Mouse (Mus musculus): ENCODE measurements around the gene Sh3bgrl2. TPM values are rescaled to one million over a fixed set of nuclear protein-coding genes. Genes with fewer than 3 reads are reported as not detected.

Gene Sh3bgrl2
- polyA plus RNA-seq, 1 experiment from 2014 or later: 11.1 TPM

- Histone ChIP-seq H3K9ac (ENCODE audit: low read length) (no peak overlapping the region), H3K27me3 (ENCODE audit: control insufficient read depth, insufficient read depth, low read length) (no peaks in the 10 kb centered on the region), H3K9me3 (replicated peaks; ENCODE audit: control insufficient read depth, low read length) (no peaks in the 10 kb centered on the region), H3K4me1 (ENCODE audit: control insufficient read depth, insufficient read depth, low read length) (peaks cover 4% of the 10 kb centered on the region; the same call in 1 of the 2 replicates), H3K4me3 (ENCODE audit: low read length) (no peak overlapping the region), H3K36me3 (ENCODE audit: control insufficient read depth, insufficient read depth) (no peaks in the 10 kb centered on the region), H3K4me2 (ENCODE audit: low read depth, low read length) (no peak overlapping the region), H3K27ac (ENCODE audit: low read length) (no peak overlapping the region)
- WGBS: 87% methylated on average over 10 of the region's 10 CpGs
- ATAC-seq (replicated peaks; ENCODE audit: extremely low read depth, insufficient read depth, low FRiP score): no peak
These were observed 43.8 kb downstream of the Sh3bgrl2 start for GRCm38 (mm10) chr9:83591848-83592456.

GRCm38 (mm10) chr9:83593811-83594210, 45.7 kb downstream of the Sh3bgrl2 start:
- H3K4me3 ChIP-seq (ENCODE audit: low read length): no peak overlapping the region
- H3K9me3 ChIP-seq (replicated peaks; ENCODE audit: control insufficient read depth, low read length): no peaks in the 10 kb centered on the region
- WGBS: 71% methylated on average over 5 of the region's 5 CpGs

GRCm38 (mm10) chr9:83596132-83596531, 48.0 kb downstream of the Sh3bgrl2 start:
- peaks cover 6% of the 10 kb centered on the region for H3K4me1 ChIP-seq (ENCODE audit: control insufficient read depth, insufficient read depth, low read length)
- H3K4me3 ChIP-seq (ENCODE audit: low read length): no peak overlapping the region
- no peak overlapping the region for H3K27ac ChIP-seq (ENCODE audit: low read length)
- H3K9ac ChIP-seq (ENCODE audit: low read length): no peak overlapping the region
- H3K36me3 ChIP-seq (ENCODE audit: control insufficient read depth, insufficient read depth): no peaks in the 10 kb centered on the region
- no peak for ATAC-seq (replicated peaks; ENCODE audit: extremely low read depth, insufficient read depth, low FRiP score)
- H3K9me3 ChIP-seq (replicated peaks; ENCODE audit: control insufficient read depth, low read length): no peaks in the 10 kb centered on the region
- 92% methylated on average over 6 of the region's 6 CpGs for WGBS
- no peaks in the 10 kb centered on the region for H3K27me3 ChIP-seq (ENCODE audit: control insufficient read depth, insufficient read depth, low read length)
- no peak overlapping the region for H3K4me2 ChIP-seq (ENCODE audit: low read depth, low read length)

More at GRCm38 (mm10) chr9:83593811-83594210, 45.7 kb downstream of the Sh3bgrl2 start:
- Histone ChIP-seq H3K9ac (ENCODE audit: low read length) (no peak overlapping the region), H3K4me1 (ENCODE audit: control insufficient read depth, insufficient read depth, low read length) (peaks cover 4% of the 10 kb centered on the region; the same call in 1 of the 2 replicates), H3K27ac (ENCODE audit: low read length) (no peak overlapping the region), H3K4me2 (ENCODE audit: low read depth, low read length) (no peak overlapping the region), H3K36me3 (ENCODE audit: control insufficient read depth, insufficient read depth) (no peaks in the 10 kb centered on the region), H3K27me3 (ENCODE audit: control insufficient read depth, insufficient read depth, low read length) (no peaks in the 10 kb centered on the region)
- no peak for ATAC-seq (replicated peaks; ENCODE audit: extremely low read depth, insufficient read depth, low FRiP score)

GRCm38 (mm10) chr9:83596646-83597481, 48.7 kb downstream of the Sh3bgrl2 start:
- H3K4me2 ChIP-seq (ENCODE audit: low read depth, low read length): no peak overlapping the region
- H3K9ac ChIP-seq (ENCODE audit: low read length): no peak overlapping the region
- H3K4me1 ChIP-seq (ENCODE audit: control insufficient read depth, insufficient read depth, low read length): peaks cover 7% of the 10 kb centered on the region
- 85% methylated on average over 13 of the region's 13 CpGs for WGBS
- no peaks in the 10 kb centered on the region for H3K27me3 ChIP-seq (ENCODE audit: control insufficient read depth, insufficient read depth, low read length)
- no peak for ATAC-seq (replicated peaks; ENCODE audit: extremely low read depth, insufficient read depth, low FRiP score)
- no peak overlapping the region for H3K27ac ChIP-seq (ENCODE audit: low read length)
- no peaks in the 10 kb centered on the region for H3K36me3 ChIP-seq (ENCODE audit: control insufficient read depth, insufficient read depth)
- no peaks in the 10 kb centered on the region for H3K9me3 ChIP-seq (replicated peaks; ENCODE audit: control insufficient read depth, low read length)
- no peak overlapping the region for H3K4me3 ChIP-seq (ENCODE audit: low read length)

GRCm38 (mm10) chr9:83598047-83598446, 49.9 kb downstream of the Sh3bgrl2 start:
- Histone ChIP-seq H3K4me1 (ENCODE audit: control insufficient read depth, insufficient read depth, low read length) (peaks cover 10% of the 10 kb centered on the region), H3K27ac (ENCODE audit: low read length) (no peak overlapping the region), H3K36me3 (ENCODE audit: control insufficient read depth, insufficient read depth) (no peaks in the 10 kb centered on the region), H3K4me3 (ENCODE audit: low read length) (no peak overlapping the region), H3K27me3 (ENCODE audit: control insufficient read depth, insufficient read depth, low read length) (no peaks in the 10 kb centered on the region), H3K4me2 (ENCODE audit: low read depth, low read length) (no peak overlapping the region), H3K9ac (ENCODE audit: low read length) (no peak overlapping the region), H3K9me3 (replicated peaks; ENCODE audit: control insufficient read depth, low read length) (no peaks in the 10 kb centered on the region)
- 69% methylated on average over 7 of the region's 7 CpGs for WGBS
- no peak for ATAC-seq (replicated peaks; ENCODE audit: extremely low read depth, insufficient read depth, low FRiP score)

- H3K4me2 ChIP-seq (ENCODE audit: low read depth, low read length): no peak overlapping the region
- no peak overlapping the region for H3K4me3 ChIP-seq (ENCODE audit: low read length)
- peaks cover 12% of the 10 kb centered on the region for H3K4me1 ChIP-seq (ENCODE audit: control insufficient read depth, insufficient read depth, low read length)
- no peak for ATAC-seq (replicated peaks; ENCODE audit: extremely low read depth, insufficient read depth, low FRiP score)
- no peaks in the 10 kb centered on the region for H3K36me3 ChIP-seq (ENCODE audit: control insufficient read depth, insufficient read depth)
- no peaks in the 10 kb centered on the region for H3K27me3 ChIP-seq (ENCODE audit: control insufficient read depth, insufficient read depth, low read length)
- H3K9ac ChIP-seq (ENCODE audit: low read length): no peak overlapping the region
- H3K9me3 ChIP-seq (replicated peaks; ENCODE audit: control insufficient read depth, low read length): no peaks in the 10 kb centered on the region
- WGBS: 54% methylated on average over 6 of the region's 6 CpGs
- 0 out of 2 replicates have a peak overlapping the region, but pooled peaks have one; percentile 13 for H3K27ac ChIP-seq (ENCODE audit: low read length)
These were observed 51.4 kb downstream of the Sh3bgrl2 start for GRCm38 (mm10) chr9:83599505-83599904.

- H3K4me2 ChIP-seq (ENCODE audit: low read depth, low read length): no peak overlapping the region
- no peaks in the 10 kb centered on the region for H3K36me3 ChIP-seq (ENCODE audit: control insufficient read depth, insufficient read depth)
- no peaks in the 10 kb centered on the region for H3K9me3 ChIP-seq (replicated peaks; ENCODE audit: control insufficient read depth, low read length)
- 81% methylated on average over 10 of the region's 10 CpGs for WGBS
- no peak overlapping the region for H3K4me3 ChIP-seq (ENCODE audit: low read length)
- H3K27ac ChIP-seq (ENCODE audit: low read length): no peak overlapping the region
- ATAC-seq (replicated peaks; ENCODE audit: extremely low read depth, insufficient read depth, low FRiP score): no peak
- no peak overlapping the region for H3K9ac ChIP-seq (ENCODE audit: low read length)
- peaks cover 12% of the 10 kb centered on the region for H3K4me1 ChIP-seq (ENCODE audit: control insufficient read depth, insufficient read depth, low read length)
- H3K27me3 ChIP-seq (ENCODE audit: control insufficient read depth, insufficient read depth, low read length): no peaks in the 10 kb centered on the region
These were observed 52.3 kb downstream of the Sh3bgrl2 start for GRCm38 (mm10) chr9:83600286-83601048.

- Histone ChIP-seq H3K27ac (ENCODE audit: low read length) (no peak overlapping the region), H3K9ac (ENCODE audit: low read length) (no peak overlapping the region), H3K4me1 (ENCODE audit: control insufficient read depth, insufficient read depth, low read length) (peaks cover 14% of the 10 kb centered on the region), H3K27me3 (ENCODE audit: control insufficient read depth, insufficient read depth, low read length) (no peaks in the 10 kb centered on the region), H3K9me3 (replicated peaks; ENCODE audit: control insufficient read depth, low read length) (no peaks in the 10 kb centered on the region), H3K4me2 (ENCODE audit: low read depth, low read length) (no peak overlapping the region), H3K36me3 (ENCODE audit: control insufficient read depth, insufficient read depth) (no peaks in the 10 kb centered on the region), H3K4me3 (ENCODE audit: low read length) (no peak overlapping the region)
- 0 out of 2 replicates have a peak, but pooled peaks have one; percentile 49 for ATAC-seq (replicated peaks; ENCODE audit: extremely low read depth, insufficient read depth, low FRiP score)
- WGBS: 49% methylated on average over 6 of the region's 6 CpGs
These were observed 54.1 kb downstream of the Sh3bgrl2 start for GRCm38 (mm10) chr9:83602176-83602770.
